Mouse (Mus musculus) liver, embryonic 16.5 days (tissue): ENCODE data around the gene Tmem139. TPM values are rescaled to one million over a fixed set of nuclear protein-coding genes. Genes with fewer than 3 reads are reported as not detected.
A peak's percentile ranks its signal among the peaks of the same experiment; 100 is the strongest.

Experiments
- ATAC-seq: fragments of 200-750 bp; cut with Nextera tagmentation; 2 replicates; pipeline ENCODE4 v1.8.0; 2017; ENCODE audit warnings: low read depth, mild to moderate bottlenecking, moderate number of reproducible peaks, moderate library complexity
- H3K27ac ChIP-seq: fragments of 300-500 bp; sonication (generic); 2 replicates; pipeline ENCODE4 v1.5.1; 2014; ENCODE audit warnings: mild to moderate bottlenecking, low read length
- H3K27me3 ChIP-seq: fragments of 300-500 bp; sonication (generic); 2 replicates; pipeline ENCODE4 v1.6.1; 2014; ENCODE audit warnings: low read depth, low read length, mixed read lengths; ENCODE audit not compliant: control insufficient read depth, insufficient read depth
- H3K36me3 ChIP-seq: fragments of 300-500 bp; sonication (generic); 2 replicates; pipeline ENCODE4 v1.6.1; 2014; ENCODE audit warnings: mild to moderate bottlenecking; ENCODE audit not compliant: control insufficient read depth, insufficient read depth
- H3K4me1 ChIP-seq: fragments of 300-500 bp; sonication (generic); 2 replicates; pipeline ENCODE4 v1.6.1; 2014; ENCODE audit warnings: low read depth, low read length, mixed read lengths; ENCODE audit not compliant: control insufficient read depth
- H3K4me2 ChIP-seq: fragments of 300-500 bp; sonication (generic); 2 replicates; pipeline ENCODE4 v1.6.1; 2014; ENCODE audit warnings: low read depth, low read length, mixed read lengths
- H3K4me3 ChIP-seq: fragments of 300-500 bp; sonication (generic); 2 replicates; pipeline ENCODE4 v1.5.1; 2014; ENCODE audit warnings: low read depth, mild to moderate bottlenecking, low read length
- H3K9ac ChIP-seq: fragments of 300-500 bp; sonication (generic); 2 replicates; pipeline ENCODE4 v1.6.1; 2014; ENCODE audit warnings: low read depth, low read length
- H3K9me3 ChIP-seq: fragments of 300-500 bp; sonication (generic); replicated peaks from 2 replicates; pipeline ENCODE4 v1.6.1; 2016; ENCODE audit warnings: low read length; ENCODE audit not compliant: control insufficient read depth
- WGBS: fragments of 180-500 bp; shearing (Covaris S2); extraction: QIAGEN DNeasy Blood & Tissue Kit; methylation state at CpG from one replicate; pipeline ENCODE4 v1.1.7; 2014; ENCODE audit not compliant: insufficient replicate concordance; 5-methylcytosine and 5-hydroxymethylcytosine counted together
- polyA plus RNA-seq: library from polyadenylated mRNA; unstranded; fragments of >200 nt; fragmentation: Nextera tagmentation; extraction: Ambion mirVana; gene quantifications from 2 replicates; pipeline ENCODE4 v1.2.1, GENCODE M21; 2015

Tmem139 gene
- 0.21 TPM in 1 of 2 replicates, not detected in the other for polyA plus RNA-seq

DNA sequence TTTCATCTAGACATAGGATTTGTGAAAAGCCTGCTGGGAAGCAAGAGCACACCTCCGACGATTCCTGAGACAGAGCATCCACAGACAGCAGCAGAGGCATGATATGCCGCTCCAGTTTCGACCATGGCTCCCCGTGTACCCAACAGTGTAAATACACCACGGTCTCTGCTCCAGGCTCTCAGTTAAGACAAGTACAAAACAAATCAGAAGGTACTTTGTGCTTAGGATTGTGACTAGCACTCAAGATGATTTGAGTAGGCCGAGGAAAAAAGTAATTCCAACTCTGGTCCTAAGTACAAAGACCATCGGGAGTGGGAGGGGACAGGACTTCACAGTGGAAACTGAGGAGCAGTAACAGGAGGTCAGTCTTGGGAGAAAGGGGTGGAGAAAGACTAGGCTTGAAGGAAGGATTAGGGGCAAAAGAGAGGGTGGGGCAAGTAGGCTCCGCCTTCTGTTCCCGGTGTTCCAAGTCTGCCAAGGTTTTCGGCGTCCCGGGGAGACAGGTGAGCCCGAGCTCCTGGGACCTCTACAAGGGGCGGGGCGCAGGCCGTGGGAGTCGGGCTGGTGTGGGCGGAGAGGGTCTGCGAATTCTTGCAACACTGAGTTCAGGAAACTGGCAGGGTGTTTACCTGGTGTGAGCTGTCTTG lies at the start of gene Tmem139:
Gene Tmem139 (plus strand): TSS at position 447 of the 647 bp plus-strand sequence.
- WGBS: 38% methylated on average over 20 of the region's 20 CpGs
- H3K27me3 ChIP-seq: no peaks in the 10 kb centered on the region
- H3K9me3 ChIP-seq: no peaks in the 10 kb centered on the region
- peak within 1 kb of the TSS; percentile 13; the same call in 1 of the 2 replicates for H3K4me3 ChIP-seq
- peaks cover 17% of the 10 kb centered on the region for H3K4me1 ChIP-seq
- H3K27ac ChIP-seq: no peak within 1 kb of the TSS
- no peak within 1 kb of the TSS for H3K9ac ChIP-seq
- H3K4me2 ChIP-seq: peak within 1 kb of the TSS; percentile 29; the same call in 1 of the 2 replicates
- no peaks in the 10 kb centered on the region for H3K36me3 ChIP-seq
- no peak for ATAC-seq

GRCm38 (mm10) chr6:42215028-42215427 lies 46.7 kb upstream of the Tmem139 start, which contains the start of gene Tas2r144:
Tas2r144 (plus strand) TSS chr6:42215328.
- no peaks in the 10 kb centered on the region for H3K36me3 ChIP-seq
- no peak within 1 kb of the TSS for H3K27ac ChIP-seq
- no peaks in the 10 kb centered on the region for H3K4me1 ChIP-seq
- no peaks in the 10 kb centered on the region for H3K27me3 ChIP-seq
- H3K9me3 ChIP-seq: no peaks in the 10 kb centered on the region
- WGBS: 61% methylated on average over 2 of the region's 2 CpGs
- H3K4me2 ChIP-seq: no peak within 1 kb of the TSS
- H3K4me3 ChIP-seq: no peak within 1 kb of the TSS
- ATAC-seq: no peak
- H3K9ac ChIP-seq: no peak within 1 kb of the TSS

- no peak for ATAC-seq
- Histone ChIP-seq H3K4me3 (no peak overlapping the region), H3K9ac (no peak overlapping the region), H3K4me1 (no peaks in the 10 kb centered on the region), H3K27me3 (no peaks in the 10 kb centered on the region), H3K4me2 (no peak overlapping the region), H3K27ac (no peak overlapping the region), H3K9me3 (no peaks in the 10 kb centered on the region), H3K36me3 (no peaks in the 10 kb centered on the region)
- WGBS: 59% methylated on average over 3 of the region's 3 CpGs
Measured at GRCm38 (mm10) chr6:42222286-42222685, 39.5 kb upstream of the Tmem139 start.

GRCm38 (mm10) chr6:42225046-42225445 lies 36.7 kb upstream of the Tmem139 start:
- Histone ChIP-seq H3K27me3 (no peaks in the 10 kb centered on the region), H3K4me3 (no peak overlapping the region), H3K4me2 (no peak overlapping the region), H3K27ac (no peak overlapping the region), H3K9ac (no peak overlapping the region), H3K9me3 (no peaks in the 10 kb centered on the region), H3K36me3 (no peaks in the 10 kb centered on the region), H3K4me1 (no peaks in the 10 kb centered on the region)
- 53% methylated on average over 4 of the region's 4 CpGs for WGBS
- no peak for ATAC-seq

DNA sequence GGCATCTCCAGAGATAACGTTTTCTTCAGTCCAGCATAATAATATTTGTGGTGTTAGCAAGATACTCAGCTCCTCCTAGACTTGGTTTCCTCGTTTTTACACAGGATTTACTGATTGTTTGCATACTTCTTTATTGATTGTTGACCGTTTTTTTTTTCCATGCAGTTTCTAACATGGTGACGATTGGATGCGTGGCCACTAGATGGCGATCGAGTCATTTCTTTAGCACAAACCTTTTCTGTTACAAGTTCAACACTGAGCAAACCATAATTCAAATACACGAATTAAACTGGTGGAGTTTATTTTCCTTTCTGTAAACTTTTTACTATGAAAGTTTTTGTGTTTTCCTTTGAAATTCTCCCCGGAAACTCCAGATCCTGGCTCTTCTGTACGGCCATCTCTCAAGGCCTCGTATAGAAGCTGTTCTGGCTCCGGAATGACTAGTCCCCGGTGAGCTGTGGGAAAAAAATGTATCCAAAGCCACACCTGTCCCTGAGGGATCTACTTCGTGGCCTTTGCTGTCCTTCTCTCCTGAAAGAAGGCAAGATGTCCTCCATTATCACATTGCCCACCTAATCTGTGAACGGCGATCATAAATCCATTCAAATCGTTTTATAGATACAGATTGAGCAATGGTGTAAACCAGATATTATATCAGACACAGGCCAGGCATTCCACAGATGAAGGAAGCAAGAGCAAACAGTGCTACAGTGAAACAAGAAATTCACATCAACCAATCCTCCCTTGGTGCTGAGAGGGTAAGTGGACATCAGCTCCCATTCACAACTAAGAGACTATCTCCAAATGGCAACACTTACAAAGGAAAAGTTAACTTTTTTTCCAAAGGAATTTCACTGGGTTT lies 34.3 kb upstream of the Tmem139 start:
- Histone ChIP-seq H3K27me3 (no peaks in the 10 kb centered on the region), H3K9me3 (no peaks in the 10 kb centered on the region), H3K9ac (no peak overlapping the region), H3K27ac (no peak overlapping the region), H3K4me3 (no peak overlapping the region), H3K36me3 (no peaks in the 10 kb centered on the region), H3K4me2 (no peak overlapping the region), H3K4me1 (no peaks in the 10 kb centered on the region)
- no peak for ATAC-seq
- WGBS: 28% methylated on average over 17 of the region's 17 CpGs

DNA sequence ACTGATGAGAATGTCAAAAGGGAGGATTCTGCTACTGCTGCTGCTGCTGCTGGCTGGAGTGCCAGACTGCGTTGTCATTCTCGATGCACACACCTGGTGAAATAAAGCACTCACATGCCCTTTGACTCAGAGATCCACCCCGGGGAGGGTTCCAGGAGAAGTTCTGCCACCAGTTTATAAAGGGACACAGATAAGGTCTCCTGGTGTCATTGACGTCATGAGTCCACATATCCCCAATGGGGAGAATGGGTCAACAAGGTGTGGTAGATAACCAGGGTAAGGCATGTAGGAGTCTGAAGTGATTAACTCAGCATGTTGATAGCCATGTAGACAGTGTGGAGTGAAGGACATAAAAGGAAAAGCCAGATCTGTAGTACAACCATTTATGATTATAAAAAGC lies 32.2 kb upstream of the Tmem139 start:
- Histone ChIP-seq H3K36me3 (no peaks in the 10 kb centered on the region), H3K9ac (no peak overlapping the region), H3K4me1 (no peaks in the 10 kb centered on the region), H3K27me3 (no peaks in the 10 kb centered on the region), H3K4me3 (no peak overlapping the region), H3K4me2 (no peak overlapping the region), H3K27ac (no peak overlapping the region), H3K9me3 (no peaks in the 10 kb centered on the region)
- WGBS: 51% methylated on average over 4 of the region's 4 CpGs
- no peak for ATAC-seq

GRCm38 (mm10) chr6:42231191-42231590 lies 30.6 kb upstream of the Tmem139 start:
- Histone ChIP-seq H3K4me2 (no peak overlapping the region), H3K9ac (no peak overlapping the region), H3K36me3 (no peaks in the 10 kb centered on the region), H3K4me3 (no peak overlapping the region), H3K4me1 (no peaks in the 10 kb centered on the region), H3K27ac (no peak overlapping the region), H3K9me3 (no peaks in the 10 kb centered on the region), H3K27me3 (no peaks in the 10 kb centered on the region)
- 62% methylated on average over 3 of the region's 3 CpGs for WGBS
- no peak for ATAC-seq

GRCm38 (mm10) chr6:42237276-42237805 lies 24.4 kb upstream of the Tmem139 start:
- no peaks in the 10 kb centered on the region for H3K9me3 ChIP-seq
- no peaks in the 10 kb centered on the region for H3K4me1 ChIP-seq
- no peak for ATAC-seq
- no peak overlapping the region for H3K9ac ChIP-seq
- no peaks in the 10 kb centered on the region for H3K27me3 ChIP-seq
- H3K27ac ChIP-seq: no peak overlapping the region
- no peak overlapping the region for H3K4me2 ChIP-seq
- no peaks in the 10 kb centered on the region for H3K36me3 ChIP-seq
- WGBS: 51% methylated on average over 6 of the region's 6 CpGs
- no peak overlapping the region for H3K4me3 ChIP-seq
